Mouse (Mus musculus): ENCODE results near the gene Ccdc57. TPM values are rescaled to one million over a fixed set of nuclear protein-coding genes. Genes with fewer than 3 reads are reported as not detected.
"Not testable (repeated sequence)": the region's sequence is repeated elsewhere in the genome, so short reads cannot be mapped to it uniquely, and the experiment has no call there.

Ccdc57 gene
- polyA plus RNA-seq, 1 experiment from 2014 or later, result 6.3 TPM

DNA sequence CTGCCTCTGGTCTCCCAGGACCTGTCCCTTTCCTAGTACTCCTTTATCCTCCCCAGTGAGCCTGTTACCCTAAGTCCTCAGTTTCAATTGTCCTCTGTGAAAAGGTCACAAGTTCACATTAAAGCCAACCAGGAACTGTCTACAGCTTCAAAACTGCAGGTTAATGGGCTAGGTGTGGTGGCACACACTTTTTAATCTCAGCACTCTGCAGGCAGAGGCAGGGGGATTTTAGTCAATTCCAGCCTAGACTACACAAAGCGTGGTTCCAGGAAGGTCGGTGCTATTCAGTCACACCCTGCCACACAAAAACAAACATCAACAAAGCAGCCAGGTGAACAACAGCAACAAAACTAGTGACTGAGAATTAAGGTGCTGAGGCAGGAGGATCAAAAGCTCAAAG is 81.1 kb downstream of the Ccdc57 start:
- no peak overlapping the region for H3K4me3 ChIP-seq (ENCODE audit: low read length)
- ATAC-seq, result no peak
- no peak overlapping the region for H3K27ac ChIP-seq (ENCODE audit: low read depth, low read length)
- no peaks in the 10 kb centered on the region for H3K27me3 ChIP-seq (replicated peaks; ENCODE audit: control insufficient read depth, insufficient read depth, low read length)
- H3K36me3 ChIP-seq (ENCODE audit: control insufficient read depth, insufficient read depth, low read length), result 0 out of 2 replicates have a peak, but pooled peaks cover 2% of the 10 kb centered on the region
- H3K9me3 ChIP-seq (ENCODE audit: control insufficient read depth, low read length), result no peaks in the 10 kb centered on the region
- WGBS, result 76% methylated on average over 2 of the region's 2 CpGs
- no peaks in the 10 kb centered on the region for H3K4me1 ChIP-seq (ENCODE audit: control insufficient read depth, insufficient read depth, low read depth, low read length)
- H3K9ac ChIP-seq (ENCODE audit: low read depth, low read length), result no peak overlapping the region
- no peak overlapping the region for H3K4me2 ChIP-seq (ENCODE audit: low read length)

DNA sequence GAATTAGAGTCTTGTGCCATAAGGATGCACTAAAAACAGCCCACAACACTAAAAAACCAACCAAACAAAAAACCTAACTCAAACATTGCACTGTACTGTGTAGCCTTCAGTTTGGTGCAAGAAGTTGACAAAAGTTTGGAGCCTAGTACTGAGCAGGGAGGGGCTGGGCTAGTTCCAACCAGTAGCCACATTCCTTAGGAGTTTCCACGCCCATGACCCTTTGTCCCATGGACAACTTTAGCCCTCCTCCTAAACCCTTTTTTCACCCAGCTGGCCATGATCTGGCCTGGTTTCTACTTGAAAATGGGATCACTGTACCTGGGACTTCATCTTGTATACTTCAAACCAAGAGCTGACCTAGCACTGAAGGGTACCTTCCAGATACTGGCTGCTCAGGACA is 81.5 kb downstream of the Ccdc57 start:
- WGBS, result 58% methylated on average over 1 of the region's 1 CpGs
- Histone ChIP-seq H3K4me2 (ENCODE audit: low read length) (no peak overlapping the region), H3K4me1 (ENCODE audit: control insufficient read depth, insufficient read depth, low read depth, low read length) (no peaks in the 10 kb centered on the region), H3K27ac (ENCODE audit: low read depth, low read length) (no peak overlapping the region), H3K27me3 (replicated peaks; ENCODE audit: control insufficient read depth, insufficient read depth, low read length) (no peaks in the 10 kb centered on the region), H3K9me3 (ENCODE audit: control insufficient read depth, low read length) (no peaks in the 10 kb centered on the region), H3K9ac (ENCODE audit: low read depth, low read length) (no peak overlapping the region), H3K36me3 (ENCODE audit: control insufficient read depth, insufficient read depth, low read length) (no peaks in the 10 kb centered on the region), H3K4me3 (ENCODE audit: low read length) (no peak overlapping the region)
- ATAC-seq, result no peak

DNA sequence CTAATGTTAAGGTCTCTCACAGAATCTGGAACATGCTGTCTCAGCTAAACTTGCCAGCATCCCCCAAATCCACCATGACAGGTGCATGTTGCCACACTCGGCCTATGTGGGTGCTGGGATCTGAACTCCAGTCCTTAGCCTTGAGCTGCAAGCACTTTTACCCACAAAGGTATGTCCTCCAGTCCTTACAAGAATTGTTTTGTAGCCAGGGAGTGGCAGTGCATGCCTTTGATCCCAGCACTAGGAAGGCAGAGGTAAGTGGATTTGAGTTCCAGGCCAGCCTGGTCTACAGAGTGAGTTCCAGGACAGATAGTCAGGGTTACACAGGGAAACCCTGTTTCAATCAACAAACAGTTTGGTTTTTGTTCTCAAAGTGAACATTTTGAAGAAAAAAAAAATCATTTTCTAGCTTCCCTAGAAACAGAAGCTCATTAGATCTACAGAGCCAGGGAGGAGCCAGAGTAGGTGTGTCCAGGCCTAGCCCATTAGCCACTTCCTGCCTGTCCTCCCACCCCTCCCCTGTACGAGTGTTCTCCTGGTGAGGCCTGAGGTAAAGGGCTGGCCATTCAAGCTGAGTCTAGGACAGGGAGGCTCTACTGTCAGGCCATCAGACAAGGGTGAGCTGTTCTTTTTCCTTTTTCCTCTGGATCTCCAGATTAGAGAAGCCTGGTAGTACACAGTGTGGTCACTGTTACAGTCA is 82.2 kb downstream of the Ccdc57 start:
- no peaks in the 10 kb centered on the region for H3K36me3 ChIP-seq (ENCODE audit: control insufficient read depth, insufficient read depth, low read length)
- no peak overlapping the region for H3K4me2 ChIP-seq (ENCODE audit: low read length)
- H3K27ac ChIP-seq (ENCODE audit: low read depth, low read length), result no peak overlapping the region
- H3K4me3 ChIP-seq (ENCODE audit: low read length), result no peak overlapping the region
- H3K9ac ChIP-seq (ENCODE audit: low read depth, low read length), result no peak overlapping the region
- 57% methylated on average over 2 of the region's 2 CpGs for WGBS
- H3K4me1 ChIP-seq (ENCODE audit: control insufficient read depth, insufficient read depth, low read depth, low read length), result no peaks in the 10 kb centered on the region
- no peaks in the 10 kb centered on the region for H3K27me3 ChIP-seq (replicated peaks; ENCODE audit: control insufficient read depth, insufficient read depth, low read length)
- no peak for ATAC-seq
- no peaks in the 10 kb centered on the region for H3K9me3 ChIP-seq (ENCODE audit: control insufficient read depth, low read length)

DNA sequence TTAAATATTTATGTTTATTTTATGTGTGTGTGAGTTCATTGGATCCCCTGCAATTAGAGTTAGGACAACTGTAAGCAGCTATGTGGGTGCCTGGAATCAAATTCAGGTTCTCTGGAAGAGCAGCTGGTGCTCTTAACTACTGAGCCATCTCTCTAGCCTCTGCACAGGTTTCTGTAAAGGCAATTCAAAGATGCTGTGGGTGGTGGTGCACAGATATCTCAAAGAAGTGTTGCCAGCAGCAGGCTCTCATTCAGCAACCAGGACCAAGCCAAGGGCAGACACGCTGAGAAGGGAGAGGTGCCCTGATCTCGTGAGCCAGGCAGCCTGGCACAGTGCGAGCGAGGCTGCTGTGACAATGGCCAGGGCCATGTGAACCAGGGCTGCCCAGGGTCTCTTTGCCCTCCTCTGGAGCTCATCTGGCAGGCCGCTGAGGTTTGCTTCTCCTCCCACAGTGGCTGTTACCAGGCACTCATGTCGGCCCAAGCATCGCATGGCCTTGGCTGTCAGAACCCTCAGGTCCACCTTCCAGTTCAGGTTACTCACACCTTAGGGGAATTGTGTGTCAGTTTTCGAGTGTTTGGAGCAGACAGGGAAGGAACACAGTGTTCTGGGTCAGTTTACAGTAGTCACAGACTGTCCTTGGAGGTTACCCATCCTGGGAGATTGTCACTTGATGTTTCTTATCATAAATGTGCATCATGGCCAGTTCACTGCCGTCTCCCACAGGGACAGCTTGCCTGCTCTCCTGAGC is 85.8 kb downstream of the Ccdc57 start:
- H3K4me1 ChIP-seq (ENCODE audit: control insufficient read depth, insufficient read depth, low read depth, low read length), result no peaks in the 10 kb centered on the region
- no peak for ATAC-seq
- no peaks in the 10 kb centered on the region for H3K27me3 ChIP-seq (replicated peaks; ENCODE audit: control insufficient read depth, insufficient read depth, low read length)
- H3K9ac ChIP-seq (ENCODE audit: low read depth, low read length), result no peak overlapping the region
- WGBS, result 92% methylated on average over 9 of the region's 9 CpGs
- H3K4me2 ChIP-seq (ENCODE audit: low read length), result no peak overlapping the region
- no peaks in the 10 kb centered on the region for H3K36me3 ChIP-seq (ENCODE audit: control insufficient read depth, insufficient read depth, low read length)
- H3K9me3 ChIP-seq (ENCODE audit: control insufficient read depth, low read length), result no peaks in the 10 kb centered on the region
- H3K4me3 ChIP-seq (ENCODE audit: low read length), result no peak overlapping the region
- H3K27ac ChIP-seq (ENCODE audit: low read depth, low read length), result no peak overlapping the region

DNA sequence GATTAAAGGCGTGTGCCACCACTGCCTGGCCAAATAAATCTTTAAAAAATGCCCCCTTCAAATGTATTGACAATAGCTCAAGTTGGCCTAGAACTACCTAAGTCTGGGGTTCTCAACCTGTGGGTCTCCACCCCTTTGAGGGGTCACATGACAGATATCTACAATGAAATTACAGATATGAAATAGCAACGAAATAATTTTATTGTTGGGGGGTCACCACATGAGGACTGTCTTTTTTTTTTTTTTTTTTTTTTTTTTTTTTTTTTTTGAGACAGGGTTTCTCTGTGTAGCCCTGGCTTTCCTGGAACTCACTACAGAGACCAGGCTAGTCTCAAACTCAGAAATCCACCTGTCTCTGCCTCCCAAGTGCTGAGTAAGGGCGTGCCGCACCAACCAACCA is 88.3 kb downstream of the Ccdc57 start:
- WGBS, result 91% methylated on average over 4 of the region's 4 CpGs
- Histone ChIP-seq H3K4me3 (ENCODE audit: low read length) (no peak overlapping the region), H3K27me3 (replicated peaks; ENCODE audit: control insufficient read depth, insufficient read depth, low read length) (no peaks in the 10 kb centered on the region), H3K4me2 (ENCODE audit: low read length) (no peak overlapping the region), H3K36me3 (ENCODE audit: control insufficient read depth, insufficient read depth, low read length) (no peaks in the 10 kb centered on the region), H3K9ac (ENCODE audit: low read depth, low read length) (no peak overlapping the region), H3K27ac (ENCODE audit: low read depth, low read length) (no peak overlapping the region), H3K4me1 (ENCODE audit: control insufficient read depth, insufficient read depth, low read depth, low read length) (no peaks in the 10 kb centered on the region), H3K9me3 (ENCODE audit: control insufficient read depth, low read length) (no peaks in the 10 kb centered on the region)
- no peak for ATAC-seq

DNA sequence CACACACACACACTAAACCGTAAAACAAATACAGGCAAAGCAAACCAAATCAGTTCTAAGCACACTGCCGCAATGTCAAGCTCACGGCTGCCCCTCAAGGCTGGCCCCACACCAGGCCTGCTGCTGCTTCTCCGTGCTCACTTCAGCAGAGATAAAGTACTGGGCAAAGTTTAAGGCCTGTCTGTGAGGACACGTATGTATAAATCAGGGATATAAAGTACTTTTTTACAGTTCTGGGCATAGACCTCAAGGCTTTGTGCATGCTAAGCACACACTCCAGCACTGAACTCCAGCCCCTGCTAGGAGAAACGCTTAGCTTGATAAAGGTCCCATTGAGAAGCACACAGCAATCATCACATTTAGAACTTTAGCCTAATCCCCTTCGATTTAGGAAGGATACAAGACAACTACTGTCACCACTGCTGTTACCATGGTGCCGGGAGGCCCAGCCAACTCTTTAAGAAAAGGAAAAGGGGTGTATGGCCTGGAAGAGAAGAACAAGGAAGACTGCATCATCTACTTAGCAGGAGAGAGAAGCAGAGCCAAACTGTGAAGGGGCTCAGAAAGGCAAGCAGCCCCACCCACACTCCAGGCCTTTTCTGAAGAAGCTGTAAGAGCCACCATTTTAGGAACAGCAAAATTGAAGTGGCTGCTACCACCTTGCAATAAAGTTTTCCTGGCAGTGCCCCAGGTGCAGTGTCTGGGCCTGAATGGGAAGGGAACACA is 99.0 kb downstream of the Ccdc57 start:
- H3K9me3 ChIP-seq (ENCODE audit: control insufficient read depth, low read length), result no peaks in the 10 kb centered on the region
- no peaks in the 10 kb centered on the region for H3K36me3 ChIP-seq (ENCODE audit: control insufficient read depth, insufficient read depth, low read length)
- H3K9ac ChIP-seq (ENCODE audit: low read depth, low read length), result no peak overlapping the region; the same call in 1 of the 2 replicates
- WGBS, result 47% methylated on average over 8 of the region's 8 CpGs
- H3K27me3 ChIP-seq (replicated peaks; ENCODE audit: control insufficient read depth, insufficient read depth, low read length), result no peaks in the 10 kb centered on the region
- ATAC-seq, result peak; percentile 86
- H3K4me2 ChIP-seq (ENCODE audit: low read length), result no peak overlapping the region
- H3K27ac ChIP-seq (ENCODE audit: low read depth, low read length), result peak overlapping the region; percentile 78
- no peak overlapping the region for H3K4me3 ChIP-seq (ENCODE audit: low read length)
- H3K4me1 ChIP-seq (ENCODE audit: control insufficient read depth, insufficient read depth, low read depth, low read length), result peaks cover 4% of the 10 kb centered on the region

DNA sequence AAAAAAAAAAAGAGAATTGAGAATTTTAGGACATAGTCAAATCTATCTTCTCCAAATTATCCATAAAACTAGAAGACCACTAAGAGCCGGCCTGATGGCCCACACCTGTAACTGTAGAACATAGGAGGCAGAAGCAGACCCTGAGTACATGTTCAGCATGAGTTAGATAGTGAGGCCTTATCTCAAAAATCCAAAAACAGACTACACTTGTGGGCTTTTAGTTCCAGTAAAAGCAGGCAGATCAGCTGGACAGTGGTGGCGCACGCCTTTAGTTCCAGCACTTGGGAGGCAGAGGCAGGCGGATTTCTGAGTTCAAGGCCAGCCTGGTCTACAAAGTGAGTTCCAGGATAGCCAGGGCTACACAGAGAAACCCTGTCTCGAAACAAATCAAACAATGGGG is 99.7 kb downstream of the Ccdc57 start:
- not testable (repeated sequence) for H3K4me3 ChIP-seq (ENCODE audit: low read length); H3K4me2 ChIP-seq (ENCODE audit: low read length); H3K4me1 ChIP-seq (ENCODE audit: control insufficient read depth, insufficient read depth, low read depth, low read length); H3K27me3 ChIP-seq (replicated peaks; ENCODE audit: control insufficient read depth, insufficient read depth, low read length); H3K36me3 ChIP-seq (ENCODE audit: control insufficient read depth, insufficient read depth, low read length); H3K9me3 ChIP-seq (ENCODE audit: control insufficient read depth, low read length); H3K9ac ChIP-seq (ENCODE audit: low read depth, low read length); ATAC-seq
- H3K27ac ChIP-seq (ENCODE audit: low read depth, low read length), result peak overlapping the region; percentile 34; the same call in 1 of the 2 replicates
- 94% methylated on average over 5 of the region's 5 CpGs for WGBS

DNA sequence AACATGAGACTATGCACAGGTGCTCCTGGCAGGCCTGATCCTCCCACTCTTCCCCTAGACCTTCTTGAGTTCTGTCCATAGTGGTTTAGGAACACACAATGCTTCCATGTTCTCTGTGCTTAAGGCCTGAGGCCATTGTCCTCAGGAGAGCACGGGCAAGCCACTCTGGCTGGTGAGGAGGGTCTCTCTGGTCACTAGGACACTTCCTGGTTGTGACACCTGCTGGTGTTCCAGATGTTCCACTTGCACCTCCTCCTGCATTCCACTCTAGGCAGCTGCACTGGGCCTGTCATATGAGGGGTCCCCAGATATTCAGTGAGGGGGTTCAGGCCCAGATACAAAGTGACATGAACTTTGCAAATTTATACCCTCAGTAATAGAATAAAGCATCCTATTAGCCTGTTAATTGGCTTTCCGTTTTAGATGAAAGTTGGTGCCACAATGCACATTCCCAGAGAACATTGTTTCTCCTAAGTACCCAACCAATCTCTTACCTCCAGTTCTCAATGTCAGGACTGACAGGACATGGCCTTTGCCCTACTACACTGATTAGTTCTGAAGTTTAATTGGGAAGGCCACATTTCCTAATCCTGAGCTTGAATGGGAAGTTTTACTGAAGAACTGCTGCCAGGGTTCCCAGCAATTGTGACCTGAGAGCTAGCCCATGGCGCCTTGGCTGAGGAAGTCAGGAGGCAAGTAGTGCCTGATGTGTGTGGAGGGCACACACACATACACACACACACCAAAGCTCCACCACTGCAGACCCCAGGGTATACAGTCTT is 100.8 kb downstream of the Ccdc57 start:
- Histone ChIP-seq H3K9me3 (ENCODE audit: control insufficient read depth, low read length) (no peaks in the 10 kb centered on the region), H3K9ac (ENCODE audit: low read depth, low read length) (no peak overlapping the region), H3K27me3 (replicated peaks; ENCODE audit: control insufficient read depth, insufficient read depth, low read length) (no peaks in the 10 kb centered on the region), H3K27ac (ENCODE audit: low read depth, low read length) (no peak overlapping the region), H3K36me3 (ENCODE audit: control insufficient read depth, insufficient read depth, low read length) (no peaks in the 10 kb centered on the region), H3K4me1 (ENCODE audit: control insufficient read depth, insufficient read depth, low read depth, low read length) (peaks cover 4% of the 10 kb centered on the region), H3K4me3 (ENCODE audit: low read length) (no peak overlapping the region), H3K4me2 (ENCODE audit: low read length) (no peak overlapping the region)
- 83% methylated on average over 3 of the region's 3 CpGs for WGBS
- no peak for ATAC-seq

Data from hindbrain, embryonic 16.5 days (tissue).